Mouse (Mus musculus): ENCODE measurements around the gene Gm28053. TPM values are rescaled to one million over a fixed set of nuclear protein-coding genes. Genes with fewer than 3 reads are reported as not detected.

Gm28053 gene
- polyA plus RNA-seq, 1 experiment = 0.43 TPM

GRCm38 (mm10) chr6:48747091-48747966, 28.9 kb downstream of the Gm28053 start:
- peak overlapping the region; percentile 98 for H3K27ac ChIP-seq (ENCODE audit: insufficient read depth, low read length)
- peak in 1 of 2 experiments; percentile 33 for DNase-seq (ENCODE audit: low read depth in 1 of 2, low spot score in 2 of 2)
- H3K4me1 ChIP-seq (ENCODE audit: control insufficient read depth, insufficient read depth, insufficient read length) = peaks cover 16% of the 10 kb centered on the region

GRCm38 (mm10) chr6:48763567-48764270, 45.3 kb downstream of the Gm28053 start:
- peaks cover 12% of the 10 kb centered on the region; the same call in 1 of the 2 replicates for H3K36me3 ChIP-seq (ENCODE audit: control insufficient read depth, insufficient read depth, low read length)
- H3K27ac ChIP-seq (ENCODE audit: insufficient read depth, low read length) = no peak overlapping the region
- peaks cover 5% of the 10 kb centered on the region; the same call in 1 of the 2 replicates for H3K4me1 ChIP-seq (ENCODE audit: control insufficient read depth, insufficient read depth, insufficient read length)
- no peak overlapping the region for H3K4me3 ChIP-seq (ENCODE audit: extremely low read depth, insufficient read depth, insufficient read length)
- TF ChIP-seq CTCF (IDR thresholded peaks at IDR 0.05; ENCODE audit: extremely low read depth, insufficient read depth, insufficient read length, insufficient replicate concordance) (no peak), POLR2A (IDR thresholded peaks at IDR 0.05; ENCODE audit: low read depth, low read length) (no peak)
- 78% methylated on average over 7 of the region's 7 CpGs for WGBS
- H3K27me3 ChIP-seq (ENCODE audit: control insufficient read depth, insufficient read depth, low read length) = no peaks in the 10 kb centered on the region
- DNase-seq (ENCODE audit: low read depth in 1 of 2, low spot score in 2 of 2) = no peak

More at GRCm38 (mm10) chr6:48747091-48747966, 28.9 kb downstream of the Gm28053 start:
- Histone ChIP-seq H3K4me3 (ENCODE audit: extremely low read depth, insufficient read depth, insufficient read length) (peak overlapping the region; percentile 72), H3K36me3 (ENCODE audit: control insufficient read depth, insufficient read depth, low read length) (peaks cover 10% of the 10 kb centered on the region), H3K27me3 (ENCODE audit: control insufficient read depth, insufficient read depth, low read length) (no peaks in the 10 kb centered on the region)
- TF ChIP-seq POLR2A (IDR thresholded peaks at IDR 0.05; ENCODE audit: low read depth, low read length) = peak; percentile 92
- no peak for TF ChIP-seq CTCF (IDR thresholded peaks at IDR 0.05; ENCODE audit: extremely low read depth, insufficient read depth, insufficient read length, insufficient replicate concordance)
- WGBS = 13% methylated on average over 7 of the region's 7 CpGs

- H3K36me3 ChIP-seq (ENCODE audit: control insufficient read depth, insufficient read depth, low read length) = peaks cover 12% of the 10 kb centered on the region; the same call in 1 of the 2 replicates
- no peak for DNase-seq (ENCODE audit: low read depth in 1 of 2, low spot score in 2 of 2)
- H3K27me3 ChIP-seq (ENCODE audit: control insufficient read depth, insufficient read depth, low read length) = no peaks in the 10 kb centered on the region
- peaks cover 5% of the 10 kb centered on the region; the same call in 1 of the 2 replicates for H3K4me1 ChIP-seq (ENCODE audit: control insufficient read depth, insufficient read depth, insufficient read length)
- no peak overlapping the region for H3K4me3 ChIP-seq (ENCODE audit: extremely low read depth, insufficient read depth, insufficient read length)
- H3K27ac ChIP-seq (ENCODE audit: insufficient read depth, low read length) = no peak overlapping the region
- TF ChIP-seq CTCF (IDR thresholded peaks at IDR 0.05; ENCODE audit: extremely low read depth, insufficient read depth, insufficient read length, insufficient replicate concordance) = no peak
- TF ChIP-seq POLR2A (IDR thresholded peaks at IDR 0.05; ENCODE audit: low read depth, low read length) = no peak
- 90% methylated on average over 10 of the region's 10 CpGs for WGBS
Measured at GRCm38 (mm10) chr6:48764496-48764895, 46.1 kb downstream of the Gm28053 start.

DNA sequence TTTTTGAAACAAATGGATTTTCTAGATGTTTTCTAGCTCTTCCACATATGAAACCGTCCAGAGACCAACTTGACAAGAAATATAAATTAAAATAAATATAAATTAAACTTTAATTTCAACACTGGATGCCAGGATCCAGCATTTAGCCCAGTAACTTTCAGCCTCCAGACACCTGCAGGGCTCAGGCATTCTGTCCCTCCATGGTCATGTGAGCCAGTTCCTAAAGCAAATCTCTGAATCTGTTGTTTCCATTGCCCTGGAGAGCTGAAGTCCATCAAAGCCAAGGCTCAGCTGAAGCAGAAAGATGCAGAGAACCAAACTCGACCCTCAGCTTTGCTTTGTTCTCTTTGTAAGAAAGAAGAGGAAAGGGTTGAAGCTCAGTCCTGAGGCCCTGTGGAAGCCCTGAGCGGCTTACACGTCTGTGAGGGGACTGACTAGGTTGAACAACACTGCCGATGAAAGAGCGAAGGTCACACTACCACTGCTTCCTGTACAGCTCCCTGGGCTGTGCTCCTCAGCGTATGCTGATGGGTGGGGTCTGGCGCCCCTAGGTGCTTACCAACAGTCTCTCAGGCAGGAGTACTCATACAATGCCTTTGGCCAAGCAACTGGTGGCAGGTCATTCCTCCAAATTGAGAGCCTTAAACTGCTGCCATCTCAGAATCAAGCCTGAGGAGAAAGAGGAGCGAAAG, 49.9 kb downstream of the Gm28053 start:
- H3K27ac ChIP-seq (ENCODE audit: insufficient read depth, low read length) = peak overlapping the region; percentile 97
- WGBS = 33% methylated on average over 9 of the region's 9 CpGs
- peak in 1 of 2 experiments; percentile 70 for DNase-seq (ENCODE audit: low read depth in 1 of 2, low spot score in 2 of 2)

DNA sequence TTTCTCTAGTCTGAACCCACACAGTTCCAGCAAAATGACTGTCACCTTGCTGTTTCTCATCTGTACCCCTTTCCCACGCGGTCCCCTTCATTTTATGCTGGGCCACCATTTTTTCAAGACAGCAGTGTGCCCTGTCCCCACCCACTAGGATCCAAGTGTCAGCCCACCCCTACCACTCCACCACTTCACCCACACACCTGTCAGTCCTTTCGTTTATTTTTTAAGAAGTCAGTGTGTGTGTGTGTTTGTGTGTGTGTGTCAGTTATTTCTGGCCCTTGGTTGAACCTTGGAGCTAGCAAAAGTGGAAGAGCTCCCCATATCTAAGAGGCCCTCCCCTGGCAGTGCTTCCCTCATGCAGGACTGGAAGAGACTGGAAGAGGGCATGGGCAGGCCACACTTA, 50.5 kb downstream of the Gm28053 start:
- no peak for DNase-seq (ENCODE audit: low read depth in 1 of 2, low spot score in 2 of 2)
- Histone ChIP-seq H3K4me3 (ENCODE audit: extremely low read depth, insufficient read depth, insufficient read length) (peak overlapping the region; percentile 71), H3K27ac (ENCODE audit: insufficient read depth, low read length) (peak overlapping the region; percentile 97), H3K27me3 (ENCODE audit: control insufficient read depth, insufficient read depth, low read length) (no peaks in the 10 kb centered on the region), H3K4me1 (ENCODE audit: control insufficient read depth, insufficient read depth, insufficient read length) (peaks cover 9% of the 10 kb centered on the region; the same call in 1 of the 2 replicates), H3K36me3 (ENCODE audit: control insufficient read depth, insufficient read depth, low read length) (peaks cover 12% of the 10 kb centered on the region; the same call in 1 of the 2 replicates)
- TF ChIP-seq CTCF (IDR thresholded peaks at IDR 0.05; ENCODE audit: extremely low read depth, insufficient read depth, insufficient read length, insufficient replicate concordance) (no peak), POLR2A (IDR thresholded peaks at IDR 0.05; ENCODE audit: low read depth, low read length) (no peak)
- 60% methylated on average over 3 of the region's 3 CpGs for WGBS

More for the DNA sequence above, 49.9 kb downstream of the Gm28053 start:
- H3K36me3 ChIP-seq (ENCODE audit: control insufficient read depth, insufficient read depth, low read length) = peaks cover 12% of the 10 kb centered on the region; the same call in 1 of the 2 replicates
- peaks cover 9% of the 10 kb centered on the region; the same call in 1 of the 2 replicates for H3K4me1 ChIP-seq (ENCODE audit: control insufficient read depth, insufficient read depth, insufficient read length)
- no peaks in the 10 kb centered on the region for H3K27me3 ChIP-seq (ENCODE audit: control insufficient read depth, insufficient read depth, low read length)
- TF ChIP-seq CTCF (IDR thresholded peaks at IDR 0.05; ENCODE audit: extremely low read depth, insufficient read depth, insufficient read length, insufficient replicate concordance) (no peak), POLR2A (IDR thresholded peaks at IDR 0.05; ENCODE audit: low read depth, low read length) (peak; percentile 47)
- H3K4me3 ChIP-seq (ENCODE audit: extremely low read depth, insufficient read depth, insufficient read length) = peak overlapping the region; percentile 71

DNA sequence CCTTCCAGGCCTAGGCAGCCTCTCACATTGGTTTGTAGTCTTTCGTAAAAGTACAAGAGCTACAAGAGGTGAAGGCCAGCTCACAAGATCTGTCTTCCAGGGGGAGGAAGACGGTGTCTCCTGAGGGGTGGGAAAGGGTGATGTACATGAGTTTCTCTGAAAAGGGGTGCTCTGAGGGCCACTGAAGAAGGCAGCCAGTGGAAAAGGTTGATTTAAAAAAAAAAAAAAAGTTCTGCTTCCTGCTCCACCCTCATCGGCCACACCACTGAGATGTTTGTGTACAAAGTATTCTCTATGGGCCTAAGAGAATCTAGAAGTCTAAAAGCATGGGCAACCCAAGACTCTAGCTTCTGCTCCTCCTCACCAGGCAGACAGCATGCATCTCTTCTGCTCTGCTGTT, 52.3 kb downstream of the Gm28053 start, which contains the start of gene Gimap3:
TSS of gene Gimap3 (minus strand) at position 156 of the 400 bp plus-strand sequence.
- H3K36me3 ChIP-seq (ENCODE audit: control insufficient read depth, insufficient read depth, low read length) = peaks cover 6% of the 10 kb centered on the region; the same call in 1 of the 2 replicates
- peak in 1 of 2 experiments; percentile 52 for DNase-seq (ENCODE audit: low read depth in 1 of 2, low spot score in 2 of 2)
- no peaks in the 10 kb centered on the region for H3K27me3 ChIP-seq (ENCODE audit: control insufficient read depth, insufficient read depth, low read length)
- WGBS = 30% methylated on average over 3 of the region's 3 CpGs
- no peak for TF ChIP-seq CTCF (IDR thresholded peaks at IDR 0.05; ENCODE audit: extremely low read depth, insufficient read depth, insufficient read length, insufficient replicate concordance)
- TF ChIP-seq POLR2A (IDR thresholded peaks at IDR 0.05; ENCODE audit: low read depth, low read length) = peak; percentile 55
- peak within 1 kb of the TSS; percentile 71 for H3K4me3 ChIP-seq (ENCODE audit: extremely low read depth, insufficient read depth, insufficient read length)
- H3K27ac ChIP-seq (ENCODE audit: insufficient read depth, low read length) = peak within 1 kb of the TSS; percentile 97
- peaks cover 5% of the 10 kb centered on the region; the same call in 1 of the 2 replicates for H3K4me1 ChIP-seq (ENCODE audit: control insufficient read depth, insufficient read depth, insufficient read length)
